Mouse (Mus musculus) spleen, adult 10 weeks (tissue): ENCODE measurements around the gene Snrpa1. TPM values are rescaled to one million over a fixed set of nuclear protein-coding genes. Genes with fewer than 3 reads are reported as not detected.

ENCODE experiments used
- polyA plus RNA-seq: library from polyadenylated mRNA; stranded (reverse); fragments of 350-450 nt; fragmentation: Illumina TruSeq; extraction: RNeasy Lipid Tissue Mini Kit (QIAGEN cat#74804); gene quantifications from one replicate; pipeline ENCODE4 v1.2.3, GENCODE M21; 2015; ENCODE audit warnings: low replicate concordance; ENCODE audit not compliant: insufficient read depth

Gene Snrpa1
- polyA plus RNA-seq, result 65.4 TPM

DNA sequence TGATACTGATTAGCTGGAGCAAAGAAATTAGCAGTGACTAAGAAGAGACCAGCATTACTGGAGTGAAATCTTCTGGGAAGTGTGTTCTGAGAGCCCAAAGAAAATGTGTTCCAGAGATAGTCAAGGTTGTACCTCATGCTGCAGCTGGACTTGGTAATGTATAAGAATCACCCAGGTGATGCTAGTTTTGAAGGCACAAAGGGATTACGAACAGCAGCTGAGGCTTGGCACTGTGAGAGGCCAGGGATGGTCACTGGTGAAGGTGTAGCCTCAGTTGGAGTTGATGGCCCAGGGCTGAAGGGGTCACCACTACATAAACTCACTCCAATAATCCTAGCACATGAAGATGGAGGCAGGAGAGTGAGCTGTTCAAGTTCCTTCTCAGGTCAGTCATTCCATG lies at the start of gene Snrpa1:
Snrpa1 (plus strand) TSS at position 301 of the 400 bp plus-strand sequence.

DNA sequence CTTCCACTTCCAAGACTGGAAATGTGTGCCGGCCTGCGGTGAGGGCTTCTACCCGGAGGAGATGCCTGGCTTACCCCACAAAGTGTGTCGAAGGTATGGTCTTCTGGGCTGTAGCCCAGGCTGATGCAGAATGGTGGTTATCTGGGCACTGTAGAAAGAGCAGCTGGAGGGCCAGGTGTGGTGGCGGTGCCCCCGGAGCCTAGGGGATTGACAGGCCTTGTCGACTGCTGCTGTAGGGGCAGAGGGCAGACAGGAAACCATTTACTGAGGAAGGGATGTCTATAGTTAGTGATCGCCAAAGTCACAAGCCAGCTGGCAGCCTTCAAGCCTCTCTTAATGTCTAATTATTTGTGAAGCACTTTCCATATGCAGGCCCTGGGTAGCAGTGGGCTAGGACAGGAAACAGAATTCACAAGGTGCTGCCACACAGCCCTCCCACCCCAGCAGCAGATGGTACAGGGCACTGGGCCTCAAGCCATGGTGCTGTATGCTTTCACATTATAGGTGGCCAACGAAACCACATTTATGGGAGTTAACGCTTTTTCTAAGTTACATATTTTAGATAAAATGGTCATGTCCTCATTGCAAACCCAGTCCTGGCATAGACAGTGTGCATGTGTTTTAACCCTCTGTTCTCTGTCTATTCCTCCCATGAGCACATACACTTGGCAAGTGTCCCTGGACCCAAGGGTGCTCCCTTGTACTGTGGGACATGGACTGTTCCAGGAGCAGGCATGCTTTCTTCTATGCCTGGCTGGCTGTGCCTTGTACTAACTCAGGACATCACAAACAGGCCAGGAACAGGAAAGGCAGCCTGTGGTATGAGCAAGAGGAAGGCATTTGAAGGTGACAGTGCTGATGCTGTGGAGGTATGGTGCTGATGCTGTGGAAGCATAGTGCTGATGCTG lies 15.0 kb upstream of the Snrpa1 start, which contains the start of gene Gm45213:
Gm45213 (plus strand) TSS at position 51 of the 908 bp plus-strand sequence.

DNA sequence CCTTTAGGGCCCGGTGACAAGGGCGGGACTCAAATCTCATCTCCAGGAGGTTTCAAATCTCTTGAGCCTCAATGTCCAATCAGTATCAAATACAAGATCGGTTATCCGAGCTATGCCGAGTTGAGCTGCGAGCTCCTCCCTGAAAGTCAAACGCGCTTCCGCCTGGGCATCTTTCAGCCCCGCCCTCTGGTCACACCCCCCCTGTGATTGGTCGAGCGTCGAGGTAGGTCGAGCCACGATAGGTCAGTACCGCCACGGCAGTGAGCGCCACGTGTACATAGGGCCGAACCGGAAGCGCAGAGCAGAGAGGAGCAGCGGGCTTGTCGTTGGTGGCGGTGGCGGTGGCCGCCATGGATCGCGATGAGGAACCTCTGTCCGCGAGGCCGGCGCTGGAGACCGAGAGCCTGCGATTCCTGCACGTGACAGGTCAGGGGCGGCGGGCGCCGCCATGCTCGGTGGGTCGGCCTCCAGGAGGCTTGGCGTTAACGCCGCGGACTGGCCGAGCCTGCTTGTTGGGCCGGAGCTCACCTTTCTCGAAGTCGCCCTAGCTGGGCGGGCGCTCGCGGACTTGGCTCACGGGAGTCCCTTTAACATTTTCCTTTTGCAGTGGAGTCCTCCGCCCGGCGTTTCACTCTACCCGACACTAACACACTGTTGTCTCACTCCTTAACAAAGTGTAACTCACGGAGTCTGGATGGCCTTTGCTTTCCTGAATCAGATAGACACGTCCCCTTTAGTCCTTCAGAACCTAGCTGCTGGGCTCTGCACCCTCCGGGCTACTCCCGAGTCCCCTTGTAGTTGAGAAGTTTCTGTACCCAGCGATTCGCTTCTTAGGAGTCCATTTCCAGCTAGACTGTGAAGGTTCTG lies 20.8 kb downstream of the Snrpa1 start, which contains the start of gene Selenos:
Selenos (plus strand) TSS at position 286 of the 867 bp plus-strand sequence.

DNA sequence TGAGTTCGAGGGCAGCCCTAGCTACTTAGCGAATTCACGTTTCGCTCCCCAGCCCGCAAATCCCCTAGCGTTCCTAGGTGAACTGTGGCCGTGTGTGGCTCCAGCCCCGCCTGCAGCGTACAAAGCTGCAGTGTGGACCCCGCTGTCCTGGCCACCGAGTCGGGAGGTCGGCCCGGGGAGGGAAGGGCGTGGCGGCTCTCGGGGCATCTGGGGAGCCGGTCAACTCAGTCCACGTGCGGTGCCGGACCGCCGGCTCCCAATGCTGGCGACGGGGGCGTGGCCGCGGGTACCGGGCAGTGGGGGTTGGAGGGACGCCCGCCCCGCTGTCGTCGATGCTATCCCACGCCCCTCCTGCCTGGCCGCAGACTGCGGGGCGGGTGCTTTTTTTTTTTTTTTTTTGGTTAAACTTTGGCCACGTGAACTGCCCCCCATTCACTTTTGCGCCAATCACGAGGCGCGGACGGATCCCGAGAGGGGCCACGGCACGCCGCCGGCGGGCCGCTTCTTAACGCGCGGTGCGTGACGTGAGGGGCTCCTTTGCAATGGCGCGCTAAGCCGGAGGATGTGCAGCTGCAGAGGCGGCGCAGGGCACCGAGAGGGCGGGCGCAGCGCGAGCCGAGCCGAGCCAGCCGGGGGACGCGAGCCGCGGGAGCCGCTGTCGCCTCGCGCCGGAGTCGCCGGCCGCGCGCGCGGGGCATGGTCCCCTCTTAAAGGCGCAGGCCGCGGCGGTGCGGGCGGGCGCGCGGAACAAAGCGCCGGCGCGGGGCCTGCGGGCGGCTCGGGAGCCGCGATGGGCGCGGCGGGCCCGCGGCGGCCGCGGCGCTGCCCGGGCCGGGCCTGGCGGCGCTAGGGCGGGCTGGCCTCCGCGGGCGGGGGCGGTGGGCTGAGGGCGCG lies 50.4 kb downstream of the Snrpa1 start, which contains the start of gene Chsy1:
Chsy1 (plus strand) TSS at position 555 of the 894 bp plus-strand sequence.

Other genes starting within 250 kb of the Snrpa1 start
- gene Pcsk6, start 197.3 kb upstream of the Snrpa1 start, polyA plus RNA-seq, result 1.5 TPM
- gene Gm45213, start 15.4 kb upstream of the Snrpa1 start, polyA plus RNA-seq, result not detected
- gene Selenos, start 20.6 kb downstream of the Snrpa1 start, polyA plus RNA-seq, result 97.7 TPM
- 34.0 TPM for gene Chsy1, start 50.5 kb downstream of the Snrpa1 start, polyA plus RNA-seq